Mouse (Mus musculus): ENCODE measurements around the gene Exoc2. TPM values are rescaled to one million over a fixed set of nuclear protein-coding genes. Genes with fewer than 3 reads are reported as not detected.

Exoc2 gene
- polyA plus RNA-seq, 1 experiment: 10.8 TPM

GRCm38 (mm10) chr13:30931613-30932012 is 42.3 kb downstream of the Exoc2 start:
- Histone ChIP-seq H3K36me3 (ENCODE audit: control insufficient read depth, insufficient read depth) (no peaks in the 10 kb centered on the region), H3K4me3 (ENCODE audit: insufficient read depth, poor library complexity, severe bottlenecking) (no peak overlapping the region), H3K79me2 (ENCODE audit: control insufficient read depth, insufficient read depth) (no peaks in the 10 kb centered on the region)

GRCm38 (mm10) chr13:30929119-30929518 is 44.8 kb downstream of the Exoc2 start:
- Histone ChIP-seq H3K79me2 (ENCODE audit: control insufficient read depth, insufficient read depth) (no peaks in the 10 kb centered on the region), H3K4me3 (ENCODE audit: insufficient read depth, poor library complexity, severe bottlenecking) (no peak overlapping the region), H3K36me3 (ENCODE audit: control insufficient read depth, insufficient read depth) (peaks cover 7% of the 10 kb centered on the region), H3K27me3 (ENCODE audit: control insufficient read depth, insufficient read depth, insufficient read length) (no peaks in the 10 kb centered on the region), H3ac (ENCODE audit: control insufficient read depth, insufficient read length, low read depth) (no peak overlapping the region), H3K79me3 (ENCODE audit: low read depth) (no peaks in the 10 kb centered on the region)
- TF ChIP-seq CTCF (IDR thresholded peaks at IDR 0.05; ENCODE audit: control insufficient read depth, insufficient read depth, insufficient read length) (no peak), MYOG (IDR thresholded peaks at IDR 0.05; ENCODE audit: control insufficient read depth, extremely low read depth, insufficient read length) (no peak), CEBPB (IDR thresholded peaks at IDR 0.05; ENCODE audit: low read depth) (no peak), MYOD1 (IDR thresholded peaks at IDR 0.05; ENCODE audit: control insufficient read depth, insufficient read length, low read depth) (no peak)

More at GRCm38 (mm10) chr13:30931613-30932012, 42.3 kb downstream of the Exoc2 start:
- no peaks in the 10 kb centered on the region for H3K27me3 ChIP-seq (ENCODE audit: control insufficient read depth, insufficient read depth, insufficient read length)
- TF ChIP-seq CEBPB (IDR thresholded peaks at IDR 0.05; ENCODE audit: low read depth): no peak
- TF ChIP-seq USF1 (IDR thresholded peaks at IDR 0.05; ENCODE audit: low read depth): no peak
- no peak for TF ChIP-seq MYOG (IDR thresholded peaks at IDR 0.05; ENCODE audit: control insufficient read depth, extremely low read depth, insufficient read length)
- no peak overlapping the region for H3ac ChIP-seq (ENCODE audit: control insufficient read depth, insufficient read length, low read depth)
- H3K79me3 ChIP-seq (ENCODE audit: low read depth): no peaks in the 10 kb centered on the region

- Histone ChIP-seq H3K79me2 (ENCODE audit: control insufficient read depth, insufficient read depth) (no peaks in the 10 kb centered on the region), H3K27me3 (ENCODE audit: control insufficient read depth, insufficient read depth, insufficient read length) (no peaks in the 10 kb centered on the region), H3K79me3 (ENCODE audit: low read depth) (no peaks in the 10 kb centered on the region), H3ac (ENCODE audit: control insufficient read depth, insufficient read length, low read depth) (no peak overlapping the region), H3K4me3 (ENCODE audit: insufficient read depth, poor library complexity, severe bottlenecking) (no peak overlapping the region), H3K36me3 (ENCODE audit: control insufficient read depth, insufficient read depth) (peaks cover 7% of the 10 kb centered on the region)
- TF ChIP-seq FOSL1 (IDR thresholded peaks at IDR 0.05; ENCODE audit: insufficient read depth, low read length, poor library complexity, severe bottlenecking): no peak
- no peak for TF ChIP-seq USF1 (IDR thresholded peaks at IDR 0.05; ENCODE audit: low read depth)
- no peak for TF ChIP-seq MYOD1 (IDR thresholded peaks at IDR 0.05; ENCODE audit: control insufficient read depth, insufficient read length, low read depth)
- TF ChIP-seq CTCF (IDR thresholded peaks at IDR 0.05; ENCODE audit: control insufficient read depth, insufficient read depth, insufficient read length): no peak
- TF ChIP-seq CEBPB (IDR thresholded peaks at IDR 0.05; ENCODE audit: low read depth): no peak
- TF ChIP-seq MAX (IDR thresholded peaks at IDR 0.05): no peak
Measured at GRCm38 (mm10) chr13:30924269-30924668, 49.6 kb downstream of the Exoc2 start.

GRCm38 (mm10) chr13:30921914-30922313 is 52.0 kb downstream of the Exoc2 start:
- TF ChIP-seq CEBPB (IDR thresholded peaks at IDR 0.05; ENCODE audit: low read depth) (no peak), MYOG (IDR thresholded peaks at IDR 0.05; ENCODE audit: control insufficient read depth, extremely low read depth, insufficient read length) (no peak), MAX (IDR thresholded peaks at IDR 0.05) (no peak), USF1 (IDR thresholded peaks at IDR 0.05; ENCODE audit: low read depth) (no peak), MYOD1 (IDR thresholded peaks at IDR 0.05; ENCODE audit: control insufficient read depth, insufficient read length, low read depth) (no peak), CTCF (IDR thresholded peaks at IDR 0.05; ENCODE audit: control insufficient read depth, insufficient read depth, insufficient read length) (no peak), FOSL1 (IDR thresholded peaks at IDR 0.05; ENCODE audit: insufficient read depth, low read length, poor library complexity, severe bottlenecking) (no peak)
- Histone ChIP-seq H3K4me3 (ENCODE audit: insufficient read depth, poor library complexity, severe bottlenecking) (no peak overlapping the region), H3K79me2 (ENCODE audit: control insufficient read depth, insufficient read depth) (no peaks in the 10 kb centered on the region), H3K79me3 (ENCODE audit: low read depth) (no peaks in the 10 kb centered on the region), H3K27me3 (ENCODE audit: control insufficient read depth, insufficient read depth, insufficient read length) (no peaks in the 10 kb centered on the region), H3ac (ENCODE audit: control insufficient read depth, insufficient read length, low read depth) (no peak overlapping the region), H3K36me3 (ENCODE audit: control insufficient read depth, insufficient read depth) (peaks cover 7% of the 10 kb centered on the region)

- H3K36me3 ChIP-seq (ENCODE audit: control insufficient read depth, insufficient read depth): no peaks in the 10 kb centered on the region
- TF ChIP-seq FOSL1 (IDR thresholded peaks at IDR 0.05; ENCODE audit: insufficient read depth, low read length, poor library complexity, severe bottlenecking): no peak
- TF ChIP-seq CTCF (IDR thresholded peaks at IDR 0.05; ENCODE audit: control insufficient read depth, insufficient read depth, insufficient read length): no peak
- no peak for TF ChIP-seq CEBPB (IDR thresholded peaks at IDR 0.05; ENCODE audit: low read depth)
- TF ChIP-seq USF1 (IDR thresholded peaks at IDR 0.05; ENCODE audit: low read depth): no peak
- TF ChIP-seq MAX (IDR thresholded peaks at IDR 0.05): no peak
- no peak for TF ChIP-seq MYOG (IDR thresholded peaks at IDR 0.05; ENCODE audit: control insufficient read depth, extremely low read depth, insufficient read length)
- TF ChIP-seq MYOD1 (IDR thresholded peaks at IDR 0.05; ENCODE audit: control insufficient read depth, insufficient read length, low read depth): no peak
- H3K4me3 ChIP-seq (ENCODE audit: insufficient read depth, poor library complexity, severe bottlenecking): no peak overlapping the region
- H3ac ChIP-seq (ENCODE audit: control insufficient read depth, insufficient read length, low read depth): no peak overlapping the region
- no peaks in the 10 kb centered on the region for H3K27me3 ChIP-seq (ENCODE audit: control insufficient read depth, insufficient read depth, insufficient read length)
- no peaks in the 10 kb centered on the region for H3K79me3 ChIP-seq (ENCODE audit: low read depth)
- no peaks in the 10 kb centered on the region for H3K79me2 ChIP-seq (ENCODE audit: control insufficient read depth, insufficient read depth)
Measured at GRCm38 (mm10) chr13:30913757-30914156, 60.1 kb downstream of the Exoc2 start.

- no peak overlapping the region for H3K4me3 ChIP-seq (ENCODE audit: insufficient read depth, poor library complexity, severe bottlenecking)
- H3K79me3 ChIP-seq (ENCODE audit: low read depth): no peaks in the 10 kb centered on the region
- TF ChIP-seq MYOG (IDR thresholded peaks at IDR 0.05; ENCODE audit: control insufficient read depth, extremely low read depth, insufficient read length) (no peak), MAX (IDR thresholded peaks at IDR 0.05) (no peak), MYOD1 (IDR thresholded peaks at IDR 0.05; ENCODE audit: control insufficient read depth, insufficient read length, low read depth) (no peak), FOSL1 (IDR thresholded peaks at IDR 0.05; ENCODE audit: insufficient read depth, low read length, poor library complexity, severe bottlenecking) (no peak), USF1 (IDR thresholded peaks at IDR 0.05; ENCODE audit: low read depth) (no peak), CTCF (IDR thresholded peaks at IDR 0.05; ENCODE audit: control insufficient read depth, insufficient read depth, insufficient read length) (no peak)
- H3K27me3 ChIP-seq (ENCODE audit: control insufficient read depth, insufficient read depth, insufficient read length): no peaks in the 10 kb centered on the region
- no peak overlapping the region for H3ac ChIP-seq (ENCODE audit: control insufficient read depth, insufficient read length, low read depth)
- no peaks in the 10 kb centered on the region for H3K36me3 ChIP-seq (ENCODE audit: control insufficient read depth, insufficient read depth)
- no peaks in the 10 kb centered on the region for H3K79me2 ChIP-seq (ENCODE audit: control insufficient read depth, insufficient read depth)
Measured at GRCm38 (mm10) chr13:30913028-30913427, 60.9 kb downstream of the Exoc2 start.

Measured in C2C12 (cell line).